Mouse (Mus musculus) CD4-positive, CD25-positive, alpha-beta regulatory T cell, adult 2 months (primary cell): ENCODE measurements around the gene Aim2.
A peak's percentile ranks its signal among the peaks of the same experiment; 100 is the strongest.

Source experiments
- DNase-seq: peaks from one replicate; pipeline ENCODE4 v3.0.0-alpha.2; 2012; ENCODE audit warnings: low read depth, low spot score

Gene Aim2

GRCm38 (mm10) chr1:173389901-173390401, 39.3 kb downstream of the Aim2 start:
- DNase-seq = no peak

DNA sequence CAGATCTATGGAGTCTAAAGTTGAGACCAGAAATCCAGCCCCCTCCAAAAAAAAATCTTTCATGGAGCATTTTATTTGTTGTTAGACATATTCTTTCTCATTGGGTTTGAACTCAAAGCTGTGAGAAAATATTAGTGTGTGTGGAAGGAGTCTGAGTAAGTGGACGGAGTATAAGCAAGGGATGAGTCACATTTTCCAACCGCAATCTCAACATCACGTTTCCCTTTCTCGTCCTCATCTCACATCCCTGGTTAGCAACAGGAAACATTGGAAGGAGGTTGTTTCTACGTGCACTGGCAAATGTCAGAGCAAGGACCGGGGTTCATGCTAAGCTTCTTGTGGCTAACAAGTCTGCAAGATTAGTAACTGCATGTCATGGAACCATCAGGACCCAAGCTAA, 41.1 kb downstream of the Aim2 start:
- DNase-seq = peak; percentile 37

GRCm38 (mm10) chr1:173398323-173398970, 47.8 kb downstream of the Aim2 start:
- peak; percentile 84 for DNase-seq

- DNase-seq = no peak
Observed at GRCm38 (mm10) chr1:173404696-173405309, 54.1 kb downstream of the Aim2 start.

DNA sequence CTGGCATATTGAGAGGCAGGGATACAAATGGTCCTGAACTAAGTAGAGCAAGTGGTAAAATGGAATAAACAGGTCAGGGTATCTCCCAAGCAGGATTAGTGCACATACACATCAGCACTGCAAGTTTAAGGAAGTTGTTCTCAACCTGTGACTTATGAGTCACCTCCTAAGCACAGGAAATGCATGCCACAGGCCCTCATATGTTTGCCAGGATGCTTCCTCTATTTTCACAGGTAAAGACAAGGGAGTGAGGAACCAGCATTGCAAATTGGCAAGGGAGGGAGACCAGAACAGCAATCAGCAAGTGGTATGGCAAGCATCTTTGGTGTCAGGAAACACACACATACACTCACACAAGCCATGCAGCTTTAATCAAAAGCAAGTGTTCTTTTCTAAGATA, 58.4 kb downstream of the Aim2 start:
- peak; percentile 17 for DNase-seq

GRCm38 (mm10) chr1:173411863-173412262, 61.2 kb downstream of the Aim2 start:
- peak; percentile 29 for DNase-seq

GRCm38 (mm10) chr1:173414631-173415030, 64.0 kb downstream of the Aim2 start:
- DNase-seq = no peak

DNA sequence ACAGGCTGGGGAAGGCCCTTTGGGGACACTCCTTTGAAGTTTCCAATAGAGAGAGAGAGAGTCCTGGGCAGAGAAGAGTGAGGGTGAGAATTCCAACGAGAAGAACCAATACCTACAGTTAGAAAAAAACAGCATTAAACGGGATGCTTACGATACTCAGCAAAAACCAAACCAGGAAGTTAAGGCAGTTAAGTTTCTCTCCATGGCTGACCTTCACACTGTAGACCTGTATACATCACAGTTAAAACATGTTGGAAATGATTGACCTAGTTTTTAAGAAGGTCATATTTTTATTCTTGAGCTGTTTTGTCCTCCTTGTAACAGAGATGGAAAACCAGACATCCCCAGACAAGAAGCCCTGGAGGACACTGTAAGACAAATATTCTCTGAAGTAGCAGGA, 67.8 kb downstream of the Aim2 start:
- DNase-seq = no peak

- peak; percentile 55 for DNase-seq
Observed at GRCm38 (mm10) chr1:173418936-173419621, 68.4 kb downstream of the Aim2 start.

DNA sequence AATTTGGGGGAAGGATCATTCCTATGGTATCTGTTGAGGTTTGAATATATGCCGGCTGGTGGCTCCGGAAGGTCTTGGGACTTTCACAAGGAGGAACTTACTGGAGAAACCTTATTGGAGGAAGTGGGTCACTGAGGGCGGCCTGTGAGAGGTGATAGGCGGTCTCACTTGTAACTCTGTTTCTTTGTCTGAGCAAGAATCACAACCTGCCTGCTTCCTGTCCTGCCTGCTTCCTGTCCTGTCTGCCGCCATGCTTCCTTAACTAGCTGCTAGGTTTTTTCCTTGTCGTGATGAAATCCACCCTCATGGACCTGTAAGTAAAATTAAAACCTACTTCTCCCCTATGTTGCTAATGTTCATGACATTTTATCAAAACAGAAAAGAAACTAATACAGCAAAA, 69.7 kb downstream of the Aim2 start:
- DNase-seq = peak; percentile 83

- no peak for DNase-seq
Observed at GRCm38 (mm10) chr1:173426345-173426744, 75.7 kb downstream of the Aim2 start.

DNA sequence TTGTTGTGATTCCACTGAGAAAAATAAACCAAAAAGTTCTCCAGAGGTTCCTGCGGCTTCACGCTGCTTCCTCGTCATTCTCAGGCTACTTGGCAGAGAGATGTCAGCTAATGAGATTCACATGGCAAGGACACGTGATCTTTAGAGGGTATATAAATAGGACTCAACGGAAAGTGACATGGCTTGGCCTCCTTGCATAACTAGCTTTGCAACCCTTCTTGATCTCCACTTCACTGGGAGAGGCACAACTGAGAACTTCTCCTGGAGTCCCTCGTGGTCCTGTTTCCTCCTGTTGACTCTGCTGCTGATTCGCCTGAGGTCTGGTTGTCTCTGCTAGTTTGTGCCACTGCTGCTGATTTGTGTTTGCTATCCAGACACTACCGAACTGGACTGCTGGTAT, 76.7 kb downstream of the Aim2 start:
- no peak for DNase-seq

GRCm38 (mm10) chr1:173429995-173430699, 79.5 kb downstream of the Aim2 start:
- DNase-seq = peak; percentile 64

- peak; percentile 59 for DNase-seq
Observed at GRCm38 (mm10) chr1:173432411-173432810, 81.7 kb downstream of the Aim2 start.

- peak; percentile 73 for DNase-seq
Observed at GRCm38 (mm10) chr1:173437161-173437953, 86.7 kb downstream of the Aim2 start.

GRCm38 (mm10) chr1:173440681-173441080, 90.0 kb downstream of the Aim2 start:
- peak; percentile 53 for DNase-seq

- DNase-seq = peak; percentile 73
Observed at GRCm38 (mm10) chr1:173441210-173441609, 90.5 kb downstream of the Aim2 start.

GRCm38 (mm10) chr1:173443061-173443460, 92.4 kb downstream of the Aim2 start:
- DNase-seq = no peak

- no peak for DNase-seq
Observed at GRCm38 (mm10) chr1:173447067-173447466, 96.4 kb downstream of the Aim2 start.

GRCm38 (mm10) chr1:173450621-173451020, 99.9 kb downstream of the Aim2 start:
- no peak for DNase-seq

- DNase-seq = no peak
Observed at GRCm38 (mm10) chr1:173451665-173452064, 101.0 kb downstream of the Aim2 start.
